Mouse (Mus musculus) megakaryocyte, adult 5-6 weeks (primary cell): ENCODE results near the gene Ffar1. TPM values are rescaled to one million over a fixed set of nuclear protein-coding genes. Genes with fewer than 3 reads are reported as not detected.

Experiments used
- ATAC-seq: 2 replicates; pipeline ENCODE4 v1.8.0; 2016; ENCODE audit warnings: mild to moderate bottlenecking, inconsistent platforms; ENCODE audit not compliant: poor library complexity, severe bottlenecking
- total RNA-seq, 2 experiments: library from RNA; stranded (forward) in 1 of 2; stranded (reverse) in 1 of 2; fragments of 153-499, 151-499 nt in 1 of 2; fragments of 221-1000, 200-1000 nt in 1 of 2; gene quantifications; 2 replicates each; pipeline versions ENCODE4 v1.2.3 to v1.2.4; 2015 to 2017

Gene Ffar1
- total RNA-seq, 2 experiments from 2014 or later, result 0.07 TPM; not detected in 1

DNA sequence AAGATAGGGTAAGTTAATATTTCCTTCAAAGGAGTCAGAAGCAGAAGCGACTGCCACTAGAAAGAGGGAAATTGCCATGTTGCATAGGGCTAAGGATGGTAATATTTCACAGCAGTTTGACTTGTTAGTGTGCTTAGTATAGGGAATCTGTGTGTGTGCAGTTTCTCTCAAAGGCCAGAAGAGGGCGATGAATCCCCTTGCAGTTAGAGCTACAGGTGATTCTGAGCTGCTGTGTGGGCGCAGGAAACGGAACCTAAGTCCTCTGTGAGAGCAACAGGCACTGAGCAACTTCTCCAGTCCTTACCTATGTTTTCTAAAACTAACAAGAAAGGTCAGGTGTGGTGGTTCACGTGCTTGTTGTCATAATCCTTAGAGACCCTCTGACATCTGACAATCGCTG, 51.0 kb downstream of the Ffar1 start:
- ATAC-seq, result no peak

Other genes starting within 250 kb of the Ffar1 start
- 0.60 TPM in 1 of 2 replicates, not detected in the other for gene Upk1a, start 248.7 kb downstream of the Ffar1 start, total RNA-seq (2015)
- not detected in 2 replicates for gene Upk1a, start 248.7 kb downstream of the Ffar1 start, total RNA-seq (2017)
- 305 and 323 TPM in 2 replicates for gene Cox6b1, start 235.4 kb downstream of the Ffar1 start, total RNA-seq (2015)
- gene Cox6b1, start 235.4 kb downstream of the Ffar1 start, total RNA-seq (2017), result 441 and 447 TPM in 2 replicates
- gene Etv2, start 225.7 kb downstream of the Ffar1 start, total RNA-seq (2015), result not detected in 2 replicates
- gene Etv2, start 225.7 kb downstream of the Ffar1 start, total RNA-seq (2017), result 0.59 TPM in 1 of 2 replicates, not detected in the other
- 50.2 and 50.4 TPM in 2 replicates for gene Rbm42, start 211.2 kb downstream of the Ffar1 start, total RNA-seq (2015)
- gene Rbm42, start 211.2 kb downstream of the Ffar1 start, total RNA-seq (2017), result 41.3 and 46.6 TPM in 2 replicates
- 22.4 and 22.9 TPM in 2 replicates for gene Haus5, start 196.6 kb downstream of the Ffar1 start, total RNA-seq (2015)
- gene Haus5, start 196.6 kb downstream of the Ffar1 start, total RNA-seq (2017), result 17.0 and 18.7 TPM in 2 replicates
- gene Pmis2, start 190.0 kb downstream of the Ffar1 start, total RNA-seq (2015), result not detected in 2 replicates
- gene Pmis2, start 190.0 kb downstream of the Ffar1 start, total RNA-seq (2017), result not detected in 2 replicates
- gene 2200002J24Rik, start 162.6 kb downstream of the Ffar1 start, total RNA-seq (2015), result not detected in 2 replicates
- gene 2200002J24Rik, start 162.6 kb downstream of the Ffar1 start, total RNA-seq (2017), result not detected in 2 replicates
- gene Atp4a, start 149.4 kb downstream of the Ffar1 start, total RNA-seq (2015), result 0.71 and 1.3 TPM in 2 replicates
- gene Atp4a, start 149.4 kb downstream of the Ffar1 start, total RNA-seq (2017), result 0.04 TPM in 1 of 2 replicates, not detected in the other
- gene Tmem147, start 132.0 kb downstream of the Ffar1 start, total RNA-seq (2015), result 86.7 and 96.5 TPM in 2 replicates
- 27.8 and 31.4 TPM in 2 replicates for gene Tmem147, start 132.0 kb downstream of the Ffar1 start, total RNA-seq (2017)
- gene Gapdhs, start 117.9 kb downstream of the Ffar1 start, total RNA-seq (2015), result not detected in 2 replicates
- gene Gapdhs, start 117.9 kb downstream of the Ffar1 start, total RNA-seq (2017), result not detected in 2 replicates
- gene Sbsn, start 110.1 kb downstream of the Ffar1 start, total RNA-seq (2015), result 0.22 and 3.2 TPM in 2 replicates
- gene Sbsn, start 110.1 kb downstream of the Ffar1 start, total RNA-seq (2017), result 0.49 and 0.88 TPM in 2 replicates
- gene Dmkn, start 97.8 kb downstream of the Ffar1 start, total RNA-seq (2015), result 15.1 and 17.1 TPM in 2 replicates
- gene Dmkn, start 97.8 kb downstream of the Ffar1 start, total RNA-seq (2017), result 24.6 and 25.7 TPM in 2 replicates
- not detected in 2 replicates for gene Krtdap, start 73.7 kb downstream of the Ffar1 start, total RNA-seq (2015)
- not detected in 2 replicates for gene Krtdap, start 73.7 kb downstream of the Ffar1 start, total RNA-seq (2017)
- 3.4 and 4.0 TPM in 2 replicates for gene Ffar2, start 37.8 kb downstream of the Ffar1 start, total RNA-seq (2015)
- gene Ffar2, start 37.8 kb downstream of the Ffar1 start, total RNA-seq (2017), result 12.2 and 15.3 TPM in 2 replicates
- gene Ffar3, start 5.4 kb downstream of the Ffar1 start, total RNA-seq (2015), result not detected in 2 replicates
- not detected in 2 replicates for gene Ffar3, start 5.4 kb downstream of the Ffar1 start, total RNA-seq (2017)
- gene Cd22, start 18.8 kb upstream of the Ffar1 start, total RNA-seq (2015), result 1.9 and 2.7 TPM in 2 replicates
- gene Cd22, start 18.8 kb upstream of the Ffar1 start, total RNA-seq (2017), result 10.5 and 10.8 TPM in 2 replicates
- 0.87 and 0.89 TPM in 2 replicates for gene Mag, start 53.3 kb upstream of the Ffar1 start, total RNA-seq (2015)
- 0.95 and 1.1 TPM in 2 replicates for gene Mag, start 53.3 kb upstream of the Ffar1 start, total RNA-seq (2017)
- gene Hamp2, start 63.1 kb upstream of the Ffar1 start, total RNA-seq (2015), result not detected in 2 replicates
- not detected in 2 replicates for gene Hamp2, start 63.1 kb upstream of the Ffar1 start, total RNA-seq (2017)
- 0.60 TPM in 1 of 2 replicates, not detected in the other for gene Hamp, start 82.5 kb upstream of the Ffar1 start, total RNA-seq (2015)
- gene Hamp, start 82.5 kb upstream of the Ffar1 start, total RNA-seq (2017), result not detected in 2 replicates
- 145 and 150 TPM in 2 replicates for gene Usf2, start 95.2 kb upstream of the Ffar1 start, total RNA-seq (2015)
- 193 and 226 TPM in 2 replicates for gene Usf2, start 95.2 kb upstream of the Ffar1 start, total RNA-seq (2017)
- 4.3 and 7.3 TPM in 2 replicates for gene Lsr, start 111.9 kb upstream of the Ffar1 start, total RNA-seq (2015)
- 4.7 and 6.1 TPM in 2 replicates for gene Lsr, start 111.9 kb upstream of the Ffar1 start, total RNA-seq (2017)
- gene Fam187b, start 112.2 kb upstream of the Ffar1 start, total RNA-seq (2015), result 1.4 and 1.9 TPM in 2 replicates
- gene Fam187b, start 112.2 kb upstream of the Ffar1 start, total RNA-seq (2017), result 0.51 and 0.77 TPM in 2 replicates
- 1,077 and 1,092 TPM in 2 replicates for gene Fxyd5, start 180.9 kb upstream of the Ffar1 start, total RNA-seq (2015)
- 807 and 874 TPM in 2 replicates for gene Fxyd5, start 180.9 kb upstream of the Ffar1 start, total RNA-seq (2017)
- not detected in 2 replicates for gene Fxyd7, start 189.9 kb upstream of the Ffar1 start, total RNA-seq (2015)
- 0.51 TPM in 1 of 2 replicates, not detected in the other for gene Fxyd7, start 189.9 kb upstream of the Ffar1 start, total RNA-seq (2017)
- gene Fxyd1, start 195.6 kb upstream of the Ffar1 start, total RNA-seq (2015), result 0.46 TPM in 1 of 2 replicates, not detected in the other
- not detected in 2 replicates for gene Fxyd1, start 195.6 kb upstream of the Ffar1 start, total RNA-seq (2017)
- gene Lgi4, start 197.8 kb upstream of the Ffar1 start, total RNA-seq (2015), result 0.13 TPM in 1 of 2 replicates, not detected in the other
- 0.07 TPM in 1 of 2 replicates, not detected in the other for gene Lgi4, start 197.8 kb upstream of the Ffar1 start, total RNA-seq (2017)
- not detected in 2 replicates for gene Fxyd3, start 215.1 kb upstream of the Ffar1 start, total RNA-seq (2015)
- not detected in 2 replicates for gene Fxyd3, start 215.1 kb upstream of the Ffar1 start, total RNA-seq (2017)